Mouse (Mus musculus): Measurements from ENCODE around the gene Igsf10. TPM values are rescaled to one million over a fixed set of nuclear protein-coding genes. Genes with fewer than 3 reads are reported as not detected.

Igsf10 gene
- polyA plus RNA-seq, 1 experiment from 2014 or later = 2.3 TPM

DNA sequence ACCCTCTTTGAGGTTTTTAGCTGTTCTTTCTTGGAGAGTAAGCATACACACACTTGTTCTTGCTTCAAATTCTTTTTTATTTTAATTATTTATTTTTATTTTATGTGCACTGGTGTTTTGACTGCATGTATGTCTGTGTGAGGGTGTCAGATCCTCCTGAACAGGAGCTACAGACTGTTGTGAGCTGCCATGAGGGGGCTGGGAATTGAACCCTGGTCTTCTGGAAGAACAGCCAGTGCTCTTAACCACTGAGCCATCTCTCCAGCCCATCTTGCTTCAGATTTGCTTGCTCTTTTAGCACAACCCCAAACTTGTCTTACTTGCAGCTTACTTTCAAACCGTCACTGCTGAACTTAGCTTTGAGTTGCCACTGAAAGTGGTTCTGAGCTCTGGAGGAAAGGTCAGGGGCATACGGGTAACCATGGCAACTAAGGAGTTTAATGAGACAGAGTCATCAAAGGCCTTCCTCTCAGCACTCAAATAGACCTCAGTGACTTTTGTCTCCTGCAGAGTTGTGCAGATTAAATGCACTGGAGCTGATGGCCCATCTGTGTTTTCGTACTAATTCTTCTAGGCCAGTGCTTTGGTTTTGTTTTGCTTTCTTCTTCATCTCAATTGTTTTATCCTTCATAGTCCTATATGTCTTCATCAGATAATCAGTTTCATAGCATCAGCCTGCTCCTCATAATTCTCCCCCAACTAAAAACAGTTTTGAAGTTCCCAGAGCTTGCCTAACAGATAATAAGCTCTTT, 66.5 kb downstream of the Igsf10 start:
- Histone ChIP-seq H3K27ac (no peak overlapping the region), H3K27me3 (no peaks in the 10 kb centered on the region), H3K4me2 (no peak overlapping the region), H3K9me3 (replicated peaks) (no peaks in the 10 kb centered on the region), H3K4me3 (no peak overlapping the region), H3K36me3 (ENCODE audit: poor library complexity, severe bottlenecking) (peaks cover 12% of the 10 kb centered on the region; the same call in 1 of the 2 replicates), H3K4me1 (0 out of 2 replicates have a peak, but pooled peaks cover 7% of the 10 kb centered on the region), H3K9ac (no peak overlapping the region)
- WGBS = 6% methylated on average over 3 of the region's 3 CpGs
- peak; percentile 51; the same call in 1 of the 2 replicates for ATAC-seq

- Histone ChIP-seq H3K4me3 (no peak overlapping the region), H3K9ac (no peak overlapping the region), H3K27me3 (no peaks in the 10 kb centered on the region), H3K9me3 (replicated peaks) (no peaks in the 10 kb centered on the region), H3K4me2 (no peak overlapping the region), H3K27ac (no peak overlapping the region), H3K36me3 (ENCODE audit: poor library complexity, severe bottlenecking) (peaks cover 15% of the 10 kb centered on the region), H3K4me1 (no peaks in the 10 kb centered on the region)
- 93% methylated on average over 6 of the region's 6 CpGs for WGBS
- no peak for ATAC-seq
Observed at GRCm38 (mm10) chr3:59270811-59271210, 73.4 kb downstream of the Igsf10 start.

Other genes starting within 250 kb of the Igsf10 start
- gene Gpr171, start 242.6 kb downstream of the Igsf10 start, polyA plus RNA-seq (2015; fragmentation: Nextera tagmentation; extraction: Ambion mirVana) = 1.1 and 1.7 TPM in 2 replicates
- gene P2ry14, start 190.8 kb downstream of the Igsf10 start, polyA plus RNA-seq (2015; fragmentation: Nextera tagmentation; extraction: Ambion mirVana) = 2.9 and 3.2 TPM in 2 replicates
- gene Gpr87, start 149.3 kb downstream of the Igsf10 start, polyA plus RNA-seq (2015; fragmentation: Nextera tagmentation; extraction: Ambion mirVana) = 0.15 TPM in 1 of 2 replicates, not detected in the other
- 0.94 and 1.2 TPM in 2 replicates for gene P2ry13, start 133.5 kb downstream of the Igsf10 start, polyA plus RNA-seq (2015; fragmentation: Nextera tagmentation; extraction: Ambion mirVana)
- 4.5 and 4.9 TPM in 2 replicates for gene P2ry12, start 81.5 kb downstream of the Igsf10 start, polyA plus RNA-seq (2015; fragmentation: Nextera tagmentation; extraction: Ambion mirVana)